Mouse (Mus musculus) midbrain, embryonic 15.5 days (tissue): ENCODE results near the gene Bcorl1. TPM values are rescaled to one million over a fixed set of nuclear protein-coding genes. Genes with fewer than 3 reads are reported as not detected.

ENCODE experiments used
- ATAC-seq: fragments of 200-750 bp; cut with Nextera tagmentation; replicated peaks from 2 replicates; pipeline ENCODE4 v1.8.0; 2017; ENCODE audit warnings: moderate TSS enrichment
- H3K27ac ChIP-seq: fragments of 300-500 bp; sonication (generic); 2 replicates; pipeline ENCODE4 v1.5.1; 2015; ENCODE audit warnings: mild to moderate bottlenecking, inconsistent platforms
- H3K27me3 ChIP-seq: fragments of 300-500 bp; sonication (generic); replicated peaks from 2 replicates; pipeline ENCODE4 v1.6.1; 2015; ENCODE audit warnings: inconsistent platforms
- H3K36me3 ChIP-seq: fragments of 300-500 bp; sonication (generic); replicated peaks from 2 replicates; pipeline ENCODE4 v1.6.1; 2015; ENCODE audit warnings: inconsistent platforms
- H3K4me1 ChIP-seq: fragments of 300-500 bp; sonication (generic); 2 replicates; pipeline ENCODE4 v1.6.1; 2015; ENCODE audit warnings: inconsistent platforms
- H3K4me2 ChIP-seq: fragments of 300-500 bp; sonication (generic); 2 replicates; pipeline ENCODE4 v1.6.1; 2015; ENCODE audit warnings: inconsistent platforms, mild to moderate bottlenecking, moderate library complexity
- H3K4me3 ChIP-seq: fragments of 300-500 bp; sonication (generic); 2 replicates; pipeline ENCODE4 v1.5.1; 2015; ENCODE audit warnings: mild to moderate bottlenecking, inconsistent platforms
- H3K9ac ChIP-seq: fragments of 300-500 bp; sonication (generic); 2 replicates; pipeline ENCODE4 v1.6.1; 2015; ENCODE audit warnings: mild to moderate bottlenecking, inconsistent platforms
- H3K9me3 ChIP-seq: fragments of 300-500 bp; sonication (generic); 2 replicates; pipeline ENCODE4 v1.6.1; 2016; ENCODE audit warnings: inconsistent platforms
- WGBS: fragments of 180-500 bp; shearing (Covaris S2); methylation state at CpG from one replicate; pipeline ENCODE4 v1.1.7; 2015; ENCODE audit warnings: mixed read lengths; 5-methylcytosine and 5-hydroxymethylcytosine counted together
- polyA plus RNA-seq: library from polyadenylated mRNA; unstranded; fragments of >200 nt; fragmentation: Nextera tagmentation; extraction: Ambion mirVana; gene quantifications from 2 replicates; pipeline ENCODE4 v1.2.1, GENCODE M21; 2015

The Bcorl1 gene
- polyA plus RNA-seq, 1 experiment from 2014 or later: 8.4 TPM

DNA sequence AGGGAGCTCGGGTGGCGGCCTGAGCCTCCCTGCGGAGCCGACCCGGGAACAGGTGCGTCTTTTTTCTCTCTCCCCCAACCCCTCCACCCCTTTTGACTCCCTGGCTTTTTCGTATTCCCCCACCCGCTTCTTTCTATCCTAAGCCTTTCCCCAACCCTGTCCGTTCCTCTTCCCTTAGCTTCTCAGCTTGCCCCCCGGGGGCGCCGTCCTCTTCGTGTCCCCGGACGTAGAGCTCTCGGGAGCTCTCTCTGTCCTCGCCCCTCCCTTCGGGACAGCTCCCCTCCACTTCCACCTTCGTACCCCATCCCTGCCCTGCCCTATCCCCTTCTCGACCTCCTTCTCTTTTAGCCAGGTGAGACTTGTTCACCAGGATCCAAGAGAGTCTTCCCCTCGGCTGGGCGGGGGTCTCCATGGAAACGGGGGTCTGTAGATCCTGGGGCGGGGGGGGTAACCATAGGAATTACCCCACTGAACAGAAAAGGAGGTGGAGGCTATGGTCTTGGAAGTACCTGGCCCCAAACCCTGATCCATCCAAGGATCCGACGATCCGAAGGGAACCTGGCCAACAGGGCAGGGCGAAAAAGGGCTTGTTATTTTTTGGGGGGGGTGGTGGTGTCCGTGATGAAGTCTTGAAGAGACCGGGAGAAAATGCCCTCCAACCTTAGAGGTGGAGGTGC is 2.9 kb downstream of the Bcorl1 start:
- WGBS: 13% methylated on average over 30 of the region's 30 CpGs
- Histone ChIP-seq H3K27ac (peak overlapping the region; percentile 80), H3K4me1 (peaks cover 14% of the 10 kb centered on the region; the same call in 1 of the 2 replicates), H3K9ac (peak overlapping the region; percentile 58), H3K4me2 (peak overlapping the region; percentile 76), H3K4me3 (peak overlapping the region; percentile 65), H3K27me3 (no peaks in the 10 kb centered on the region), H3K36me3 (no peaks in the 10 kb centered on the region), H3K9me3 (no peaks in the 10 kb centered on the region)
- ATAC-seq: peak; percentile 30; the same call in 1 of the 2 replicates

DNA sequence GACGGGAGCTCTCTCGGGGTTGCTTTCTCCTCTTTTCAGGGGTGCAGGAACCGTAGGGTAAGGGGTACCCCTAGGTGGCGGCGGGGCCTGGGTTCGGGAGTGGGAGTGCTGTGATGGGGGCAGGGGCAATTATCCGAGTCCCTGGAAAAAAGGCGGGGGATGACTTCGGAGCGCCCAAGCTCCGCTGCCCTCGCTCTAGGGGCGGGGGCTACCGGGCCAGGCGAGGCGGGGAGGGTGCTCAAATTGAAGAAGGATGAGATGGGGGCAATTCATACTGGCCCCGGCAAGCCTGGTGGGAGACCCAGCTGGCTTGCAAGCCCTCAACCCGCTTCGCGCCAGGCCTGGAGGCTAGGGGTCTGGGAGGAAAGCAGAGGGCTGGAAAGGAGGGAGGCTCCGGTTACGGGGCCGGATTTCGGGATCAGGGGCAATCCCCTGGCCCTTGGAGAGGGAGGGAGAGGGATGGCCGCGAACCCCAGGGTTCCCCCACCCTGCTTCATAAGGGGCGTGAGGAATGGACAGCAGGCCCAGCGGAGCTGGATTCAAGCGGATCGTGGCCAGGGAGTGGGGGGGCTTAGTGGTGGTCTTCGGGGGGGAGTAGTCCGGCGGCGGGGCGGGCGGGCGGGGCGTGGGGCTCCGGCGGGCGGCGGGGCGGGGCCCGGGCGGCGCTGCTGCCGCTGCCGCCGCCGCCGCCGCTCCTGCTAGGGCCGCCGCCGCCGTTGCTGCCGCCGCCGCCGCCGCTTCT is 3.7 kb downstream of the Bcorl1 start:
- Histone ChIP-seq H3K9me3 (no peaks in the 10 kb centered on the region), H3K4me3 (peak overlapping the region; percentile 65), H3K36me3 (no peaks in the 10 kb centered on the region), H3K4me1 (peaks cover 14% of the 10 kb centered on the region; the same call in 1 of the 2 replicates), H3K27me3 (no peaks in the 10 kb centered on the region), H3K4me2 (peak overlapping the region; percentile 76), H3K27ac (peak overlapping the region; percentile 80), H3K9ac (peak overlapping the region; percentile 58)
- WGBS: 14% methylated on average over 26 of the region's 61 CpGs
- no peak for ATAC-seq

DNA sequence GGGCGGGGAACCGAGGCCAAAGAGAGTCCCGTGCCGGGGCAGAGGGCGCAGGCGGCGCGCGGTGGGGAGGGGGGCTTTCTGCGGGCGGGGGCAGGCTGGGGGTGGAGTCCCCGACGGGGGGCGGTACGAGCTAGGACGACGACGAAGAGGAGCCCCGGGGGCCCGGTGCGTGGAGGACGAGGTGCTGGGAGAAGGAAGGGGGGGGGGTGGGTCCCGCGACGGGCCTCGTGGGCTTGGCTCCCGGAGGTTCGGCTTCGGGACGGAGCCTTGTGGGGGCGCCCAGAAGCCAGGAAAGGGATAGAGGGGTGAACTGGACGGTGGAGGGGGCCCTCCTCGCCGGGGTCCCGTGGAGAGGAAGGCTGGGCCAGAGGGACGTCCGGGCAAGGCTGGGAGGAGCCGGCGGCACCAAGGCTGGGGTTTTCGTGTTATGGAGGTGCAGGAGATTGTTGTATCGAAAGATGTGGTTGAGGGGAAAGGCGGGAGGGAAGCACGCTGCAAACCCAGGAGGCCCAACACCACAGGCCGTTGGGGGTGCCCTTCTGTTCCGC is 4.3 kb downstream of the Bcorl1 start:
- WGBS: 17% methylated on average over 42 of the region's 45 CpGs
- H3K36me3 ChIP-seq: no peaks in the 10 kb centered on the region
- H3K9me3 ChIP-seq: no peaks in the 10 kb centered on the region

DNA sequence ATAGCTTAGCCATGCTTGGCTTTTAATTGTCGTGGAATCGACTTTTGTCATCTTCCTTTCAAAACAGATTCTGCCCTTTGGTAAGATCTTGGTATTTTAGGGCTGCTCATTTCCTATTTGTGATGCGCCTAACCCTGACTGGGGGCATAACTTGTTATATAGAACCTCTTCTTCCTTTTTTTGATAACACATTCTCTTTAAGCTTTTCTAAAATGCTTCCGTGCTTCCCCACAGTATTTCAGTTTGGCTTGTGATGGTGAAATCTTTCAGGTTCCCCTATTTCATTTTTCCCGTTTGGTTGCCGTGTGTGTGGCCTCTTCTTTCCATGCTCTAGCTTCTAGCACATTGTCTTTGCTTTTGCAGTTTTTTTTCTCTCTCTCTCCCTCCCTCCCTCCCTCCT is 14.2 kb downstream of the Bcorl1 start:
- no peaks in the 10 kb centered on the region for H3K27me3 ChIP-seq
- H3K36me3 ChIP-seq: no peaks in the 10 kb centered on the region
- no peak overlapping the region for H3K27ac ChIP-seq
- no peak for ATAC-seq
- no peak overlapping the region for H3K4me3 ChIP-seq
- no peaks in the 10 kb centered on the region for H3K9me3 ChIP-seq
- WGBS: 86% methylated on average over 6 of the region's 6 CpGs
- H3K9ac ChIP-seq: no peak overlapping the region
- H3K4me1 ChIP-seq: no peaks in the 10 kb centered on the region
- H3K4me2 ChIP-seq: no peak overlapping the region

More for the DNA sequence above, 4.3 kb downstream of the Bcorl1 start:
- H3K4me3 ChIP-seq: peak overlapping the region; percentile 65
- peak overlapping the region; percentile 58 for H3K9ac ChIP-seq
- no peaks in the 10 kb centered on the region for H3K27me3 ChIP-seq
- H3K4me1 ChIP-seq: peaks cover 14% of the 10 kb centered on the region; the same call in 1 of the 2 replicates
- no peak for ATAC-seq
- peak overlapping the region; percentile 63 for H3K27ac ChIP-seq
- peak overlapping the region; percentile 76 for H3K4me2 ChIP-seq

DNA sequence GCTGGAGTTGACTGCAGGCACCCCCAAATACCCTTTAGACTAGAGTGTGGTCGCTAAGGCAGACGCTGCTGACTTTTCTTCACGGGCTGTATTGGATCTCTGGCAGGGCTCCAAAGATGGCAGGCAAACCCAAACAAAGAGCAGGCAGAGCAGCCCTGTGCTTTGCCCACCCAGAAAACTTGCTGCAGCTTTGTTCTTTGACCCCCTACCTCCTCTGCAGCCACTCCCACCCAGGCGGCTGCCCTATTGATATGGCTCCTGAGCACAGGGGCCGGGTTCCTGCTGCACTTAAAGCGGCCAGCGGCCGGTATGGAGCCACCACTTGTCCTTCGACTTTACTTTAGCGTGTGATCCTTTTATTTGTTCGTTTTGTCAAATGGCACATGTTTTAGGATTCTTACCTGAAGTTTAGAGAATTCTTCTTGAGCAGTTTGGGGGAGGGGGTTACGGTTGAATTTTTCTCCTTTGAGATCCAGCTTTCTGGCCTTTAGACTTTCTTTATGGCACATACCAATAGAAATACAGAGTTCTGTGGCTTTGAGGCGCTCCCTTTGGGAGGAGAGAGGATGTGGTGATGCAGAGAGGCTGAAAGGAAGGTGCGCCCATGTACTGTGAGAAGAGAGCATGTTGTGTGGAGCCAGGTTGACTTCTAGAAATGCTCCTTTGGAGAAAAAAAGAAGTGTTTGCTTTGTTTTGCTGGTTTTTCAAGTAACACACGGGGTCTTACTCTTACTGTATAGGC is 24.8 kb downstream of the Bcorl1 start:
- Histone ChIP-seq H3K9me3 (no peaks in the 10 kb centered on the region), H3K4me3 (no peak overlapping the region), H3K4me1 (no peaks in the 10 kb centered on the region), H3K9ac (no peak overlapping the region), H3K27ac (no peak overlapping the region), H3K4me2 (no peak overlapping the region), H3K36me3 (no peaks in the 10 kb centered on the region), H3K27me3 (no peaks in the 10 kb centered on the region)
- 37% methylated on average over 15 of the region's 15 CpGs for WGBS
- ATAC-seq: no peak; the same call in 1 of the 2 replicates

DNA sequence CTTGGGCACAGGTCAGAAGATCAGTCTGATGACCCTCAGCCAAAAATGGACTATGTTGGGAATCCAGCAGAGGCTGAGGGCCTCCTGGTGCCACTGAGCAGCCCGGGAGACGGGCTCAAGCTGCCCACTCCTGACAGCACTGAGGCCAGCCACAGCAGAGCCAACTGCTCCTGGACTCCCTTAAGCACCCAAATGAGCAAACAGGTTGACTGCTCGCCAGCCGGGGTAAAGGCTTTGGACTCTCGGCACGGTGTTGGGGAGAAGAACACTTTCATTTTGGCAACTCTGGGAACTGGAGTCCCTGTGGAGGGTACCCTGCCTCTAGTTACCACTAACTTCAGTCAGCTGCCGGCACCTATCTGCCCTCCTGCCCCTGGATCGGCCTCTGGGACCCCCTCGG is 26.7 kb downstream of the Bcorl1 start:
- no peaks in the 10 kb centered on the region for H3K27me3 ChIP-seq
- 94% methylated on average over 9 of the region's 9 CpGs for whole genome bisulfite sequencing

DNA sequence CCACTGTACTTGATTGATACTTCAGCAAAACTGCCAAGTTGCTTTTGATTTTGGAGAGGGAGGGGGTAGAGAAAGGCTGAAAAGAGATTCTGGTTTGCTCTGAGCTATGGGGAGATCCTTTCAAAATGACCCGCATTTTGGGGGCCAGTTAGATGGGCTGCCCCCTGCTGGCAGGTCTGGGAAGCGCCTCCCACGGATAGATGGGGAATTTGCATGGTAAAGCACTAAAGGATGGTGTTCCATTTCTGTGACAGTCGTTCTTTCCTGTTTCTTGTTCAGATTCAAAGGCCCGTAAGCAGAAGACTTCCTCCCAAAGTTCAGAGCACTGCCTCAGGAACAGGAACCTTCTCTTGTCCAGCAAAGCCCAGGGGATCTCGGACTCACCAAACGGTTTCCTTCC is 42.5 kb downstream of the Bcorl1 start:
- no peak overlapping the region for H3K27ac ChIP-seq
- no peaks in the 10 kb centered on the region for H3K27me3 ChIP-seq
- H3K36me3 ChIP-seq: no peaks in the 10 kb centered on the region; the same call in 1 of the 2 replicates
- H3K4me3 ChIP-seq: no peak overlapping the region
- 47% methylated on average over 7 of the region's 7 CpGs for WGBS
- ATAC-seq: no peak
- H3K9ac ChIP-seq: no peak overlapping the region
- no peak overlapping the region for H3K4me2 ChIP-seq
- no peaks in the 10 kb centered on the region for H3K9me3 ChIP-seq
- H3K4me1 ChIP-seq: no peaks in the 10 kb centered on the region

More for the DNA sequence above, 26.7 kb downstream of the Bcorl1 start:
- Histone ChIP-seq H3K9me3 (no peaks in the 10 kb centered on the region), H3K4me3 (no peak overlapping the region), H3K4me2 (no peak overlapping the region), H3K4me1 (no peaks in the 10 kb centered on the region), H3K27ac (no peak overlapping the region), H3K9ac (no peak overlapping the region), H3K36me3 (no peaks in the 10 kb centered on the region)
- ATAC-seq: no peak

DNA sequence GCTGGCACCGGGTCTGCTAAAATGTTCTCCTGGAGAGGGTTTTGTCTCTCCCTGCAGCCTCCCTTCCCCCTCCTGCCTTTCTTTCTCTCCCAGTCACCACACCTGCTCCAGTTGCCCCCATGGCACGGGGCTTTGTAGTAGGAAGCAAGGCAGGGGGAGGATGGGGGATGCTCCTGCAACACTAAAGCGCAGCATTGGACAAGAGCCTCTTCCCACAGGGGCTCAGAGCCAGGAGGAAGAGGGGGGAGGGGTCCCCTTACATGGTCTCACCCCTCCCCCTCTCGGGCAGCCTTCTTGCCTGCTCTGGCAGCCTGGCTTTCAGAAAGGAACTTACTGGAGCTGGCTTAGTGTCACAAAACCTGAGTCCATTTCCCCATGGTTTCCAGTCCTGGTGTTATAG is 44.8 kb downstream of the Bcorl1 start:
- H3K36me3 ChIP-seq: peaks cover 5% of the 10 kb centered on the region; the same call in 1 of the 2 replicates
- H3K4me2 ChIP-seq: no peak overlapping the region
- H3K27ac ChIP-seq: no peak overlapping the region
- peak; percentile 52; the same call in 1 of the 2 replicates for ATAC-seq
- H3K9me3 ChIP-seq: no peaks in the 10 kb centered on the region
- H3K4me3 ChIP-seq: no peak overlapping the region
- no peaks in the 10 kb centered on the region for H3K27me3 ChIP-seq
- H3K9ac ChIP-seq: no peak overlapping the region
- 37% methylated on average over 4 of the region's 4 CpGs for WGBS
- no peaks in the 10 kb centered on the region for H3K4me1 ChIP-seq

DNA sequence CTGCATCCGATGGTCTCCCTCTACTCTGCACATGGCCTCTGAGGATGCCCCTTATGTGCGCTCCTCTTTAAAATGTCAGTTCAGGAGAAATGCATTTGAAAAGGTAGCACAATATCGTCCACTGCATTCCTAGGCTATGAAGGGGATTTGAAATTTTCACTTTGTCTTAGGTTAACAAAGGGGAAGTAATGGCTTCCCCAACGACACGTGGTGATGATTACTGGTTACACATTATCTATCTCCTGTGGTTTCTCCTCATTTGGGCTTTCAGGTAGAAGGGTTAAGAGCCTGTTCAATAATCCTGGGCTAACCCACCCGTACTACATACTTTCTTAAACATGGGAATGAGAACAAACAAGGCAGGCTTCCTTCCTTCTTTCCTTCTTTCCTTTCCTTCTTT is 48.2 kb downstream of the Bcorl1 start:
- Histone ChIP-seq H3K27ac (no peak overlapping the region), H3K4me2 (no peak overlapping the region), H3K4me3 (no peak overlapping the region), H3K27me3 (no peaks in the 10 kb centered on the region), H3K36me3 (peaks cover 8% of the 10 kb centered on the region; the same call in 1 of the 2 replicates), H3K9me3 (no peaks in the 10 kb centered on the region), H3K4me1 (no peaks in the 10 kb centered on the region), H3K9ac (no peak overlapping the region)
- ATAC-seq: no peak
- 90% methylated on average over 6 of the region's 6 CpGs for WGBS

DNA sequence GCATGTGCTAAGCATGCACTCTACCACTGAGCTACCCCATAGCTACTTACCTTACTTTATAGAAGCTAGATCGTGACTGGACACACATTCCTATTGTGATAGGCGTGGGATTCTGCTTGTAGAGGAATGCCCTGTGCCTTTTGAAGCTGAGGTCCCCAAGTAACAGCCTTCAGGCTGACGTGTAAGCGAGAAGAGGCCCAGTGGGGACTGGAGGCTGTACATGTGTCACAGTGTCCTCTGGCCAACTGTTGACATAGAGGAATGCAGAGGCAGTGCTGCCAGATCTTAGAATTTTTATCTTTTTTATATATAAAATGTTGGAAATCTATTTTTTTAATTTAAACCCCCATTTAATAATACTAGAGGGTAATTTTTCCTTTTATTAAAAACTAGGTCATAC is 58.8 kb downstream of the Bcorl1 start:
- ATAC-seq: no peak
- 80% methylated on average over 4 of the region's 4 CpGs for WGBS
- no peaks in the 10 kb centered on the region for H3K4me1 ChIP-seq

DNA sequence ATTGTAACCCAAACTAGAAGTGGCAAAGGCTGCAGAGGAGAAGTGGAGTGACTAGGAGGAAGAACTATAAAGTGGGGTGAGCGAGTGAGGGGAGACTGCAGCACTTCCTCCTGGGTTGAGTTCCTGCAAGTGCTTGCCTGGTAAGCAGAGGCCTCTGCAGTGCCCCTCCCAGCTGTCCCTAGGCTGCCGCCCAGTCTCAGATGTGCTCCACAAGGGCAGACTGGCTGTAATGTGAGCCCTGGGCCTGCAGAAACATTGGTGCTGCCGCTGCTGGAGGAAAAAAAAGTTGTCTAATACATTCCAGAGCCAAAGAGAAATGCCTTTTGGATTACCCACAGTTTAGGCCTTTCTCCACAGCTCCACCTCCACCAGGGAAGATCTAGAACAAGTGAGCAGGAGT is 64.0 kb downstream of the Bcorl1 start:
- H3K9ac ChIP-seq: no peak overlapping the region
- 69% methylated on average over 3 of the region's 3 CpGs for WGBS
- no peaks in the 10 kb centered on the region for H3K4me1 ChIP-seq
- H3K4me2 ChIP-seq: no peak overlapping the region
- H3K27me3 ChIP-seq: no peaks in the 10 kb centered on the region
- H3K27ac ChIP-seq: no peak overlapping the region
- no peak for ATAC-seq
- no peaks in the 10 kb centered on the region for H3K9me3 ChIP-seq
- H3K4me3 ChIP-seq: no peak overlapping the region
- H3K36me3 ChIP-seq: peaks cover 12% of the 10 kb centered on the region; the same call in 1 of the 2 replicates

More for the DNA sequence above, 58.8 kb downstream of the Bcorl1 start:
- no peaks in the 10 kb centered on the region for H3K9me3 ChIP-seq
- no peak overlapping the region for H3K27ac ChIP-seq
- H3K4me3 ChIP-seq: no peak overlapping the region
- H3K27me3 ChIP-seq: no peaks in the 10 kb centered on the region
- no peak overlapping the region for H3K4me2 ChIP-seq
- H3K36me3 ChIP-seq: peaks cover 14% of the 10 kb centered on the region; the same call in 1 of the 2 replicates
- H3K9ac ChIP-seq: no peak overlapping the region
